Mouse (Mus musculus): ENCODE measurements around the gene Cdc42bpb.

DNA sequence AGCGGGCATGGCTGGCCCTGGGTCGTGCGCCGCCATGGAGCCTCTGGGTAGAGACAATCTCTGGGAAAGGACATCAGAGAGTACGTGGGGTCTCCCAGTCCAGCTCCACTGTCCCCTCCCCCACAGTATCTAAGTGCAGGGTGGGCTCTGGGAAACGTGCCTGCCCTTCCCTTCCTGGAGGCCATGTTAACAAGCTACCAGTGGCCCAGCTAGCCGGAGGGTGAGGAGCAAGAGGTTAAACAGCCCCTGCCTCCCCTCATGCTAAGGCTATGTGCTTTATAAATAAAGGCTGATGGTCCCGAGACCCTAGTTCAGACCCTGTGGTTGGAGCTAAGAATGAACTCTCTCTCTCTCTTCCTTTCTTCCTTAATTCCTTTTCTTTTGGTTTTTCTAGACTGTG lies 105.6 kb downstream of the Cdc42bpb start:
- no peak for TF ChIP-seq POLR2A (IDR thresholded peaks at IDR 0.05; ENCODE audit: insufficient read depth, low read depth, low read length)
- no peak for TF ChIP-seq CTCF (IDR thresholded peaks at IDR 0.05)
- no peak for TF ChIP-seq EP300 (IDR thresholded peaks at IDR 0.05; ENCODE audit: insufficient read depth, low read depth, low read length)

All from heart, adult 2 months (tissue).